Mouse (Mus musculus) spleen, adult 2 months (tissue): Measurements from ENCODE around the gene Kctd8.

Experiments
- CTCF ChIP-seq: fragments of 200-500 bp; IDR thresholded peaks from 2 replicates; pipeline ENCODE4 v1.5.1; 2011; ENCODE audit warnings: mild to moderate bottlenecking, inconsistent platforms; ENCODE audit not compliant: insufficient read depth, insufficient read length, insufficient replicate concordance; ENCODE audit errors: extremely low read depth
- POLR2A ChIP-seq: fragments of 200-500 bp; IDR thresholded peaks from 2 replicates; pipeline ENCODE4 v1.6.1; 2011; ENCODE audit warnings: low read depth, low read length, inconsistent platforms

DNA sequence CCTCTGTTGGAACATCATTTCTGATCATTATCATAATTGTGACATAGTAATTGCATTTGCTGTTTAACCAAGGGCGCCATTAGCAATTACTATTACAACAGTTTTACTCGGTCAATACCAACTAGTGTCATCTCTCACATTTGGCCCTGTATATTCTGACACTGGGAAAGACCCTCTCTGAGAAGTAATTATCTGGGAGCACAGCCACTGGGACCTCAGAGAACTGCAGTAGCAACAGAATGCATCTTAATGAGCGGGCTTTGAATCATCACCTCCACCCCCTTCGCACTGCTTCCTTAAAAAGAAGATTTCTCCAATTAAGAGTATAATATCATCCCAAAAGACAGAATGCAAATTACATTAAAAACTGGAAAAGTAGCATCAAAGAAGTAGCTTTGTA lies 200.4 kb downstream of the Kctd8 start:
- TF ChIP-seq CTCF (no peak), POLR2A (no peak)
